In the genomic region with DNA sequence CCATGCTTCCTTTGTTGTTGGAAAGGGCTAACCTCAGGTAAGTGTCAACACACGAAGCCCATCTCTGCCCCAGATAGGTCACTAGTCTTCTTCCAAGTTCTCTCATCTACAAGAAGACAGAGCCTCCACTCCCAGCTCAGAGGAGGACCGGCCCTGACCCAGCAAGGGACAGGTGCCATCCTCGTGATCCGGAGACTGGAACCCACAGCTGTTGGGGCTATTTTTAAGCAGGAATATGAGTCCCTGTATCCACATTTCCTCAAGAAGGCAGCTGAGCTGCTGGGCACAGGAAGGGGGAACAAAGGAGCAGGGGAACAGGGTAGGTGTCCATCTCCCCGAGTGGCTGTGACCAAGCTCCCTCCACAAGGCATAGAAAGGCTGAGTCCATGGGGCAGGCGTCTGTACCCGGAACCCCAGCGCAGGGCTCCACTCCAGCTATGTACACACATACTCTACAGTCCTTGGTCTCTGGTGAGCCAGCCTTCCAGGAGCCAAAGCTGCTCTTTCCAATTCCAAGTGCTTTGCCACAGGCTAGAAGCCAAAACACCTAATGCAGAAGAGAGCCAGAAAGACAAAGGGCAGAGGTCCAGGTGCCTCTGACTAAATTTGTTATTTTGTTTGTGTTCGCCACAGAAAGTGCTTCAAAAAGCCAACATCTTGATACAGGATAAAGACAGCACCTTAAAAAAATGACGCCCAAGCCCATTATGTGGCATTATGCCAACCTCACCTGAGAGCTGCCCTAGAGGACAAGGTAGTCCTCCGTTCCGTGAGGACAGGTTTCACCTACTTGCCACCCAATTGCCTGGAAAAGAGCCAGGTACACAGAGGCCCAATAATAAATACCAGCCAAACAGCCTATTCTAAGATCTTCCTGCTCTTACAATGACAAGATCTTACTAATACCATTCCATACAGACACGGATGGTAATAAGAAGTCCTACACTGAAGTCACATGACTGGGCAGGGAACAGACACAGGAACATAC, we compare ENCODE assay signal across 15 mouse cellular contexts. TPM values are rescaled to one million over a fixed set of nuclear protein-coding genes. Genes with fewer than 3 reads are reported as not detected.
DNase-seq lines count a peak whose midpoint lies in the region; ATAC-seq and TF ChIP-seq lines count a peak whose summit lies in the region.
"Had no signal": no experiment of that assay in that cellular context is flagged by ENCODE, and none has a peak within 500 bp of the region (broad histone marks: within the 10 kb centered on the region; RNA-seq: fewer than 3 reads in every experiment).

No protein-coding gene starts in this region.

- H3K27ac ChIP-seq in lung, postnatal 0 days (ENCODE audit: low read length) = peak overlapping the region; percentile 78
- H3K27ac ChIP-seq: layer of hippocampus, adult 2 months; macrophage; midbrain, embryonic 15.5 days; neural tube, embryonic 13.5 days had no signal

- H3K9me3 ChIP-seq in lung, postnatal 0 days (ENCODE audit: low read length) = no peaks in the 10 kb centered on the region
- H3K9me3 ChIP-seq: midbrain, embryonic 15.5 days; neural tube, embryonic 13.5 days had no signal

- no peak; the same call in 1 of the 2 replicates for TF ChIP-seq EP300 in lung, postnatal 0 days (IDR thresholded peaks at IDR 0.05)

- peak; percentile 9 for DNase-seq in adrenal gland, adult 2 months
- DNase-seq in adrenal gland, adult 18-20 months (ENCODE audit: low spot score in 2 of 2) = no peak
- DNase-seq in kidney, postnatal 36 days = peak; percentile 23 to 29
- no peak for DNase-seq in kidney, postnatal 4 days
- peak; percentile 75 for DNase-seq in cerebellum, postnatal 25 days
- DNase-seq in lung, postnatal 0 days (ENCODE audit: low spot score) = peak; percentile 69
- DNase-seq in layer of hippocampus, adult 9-11 months = no peak
- no peak for DNase-seq in thymus, postnatal 10 days (ENCODE audit: low spot score in 2 of 2)
- DNase-seq: heart, postnatal 4 days had no signal

- no peak overlapping the region for H3K4me2 ChIP-seq in lung, postnatal 0 days (replicated peaks; ENCODE audit: low read depth, low read length)
- H3K4me2 ChIP-seq: heart, embryonic 11.5 days; midbrain, embryonic 15.5 days; neural tube, embryonic 13.5 days had no signal

- H3K4me3 ChIP-seq in lung, postnatal 0 days (ENCODE audit: low read depth, low read length) = no peak overlapping the region
- H3K4me3 ChIP-seq: erythroblast, embryonic 14.5 days; layer of hippocampus, adult 2 months; midbrain, embryonic 15.5 days; neural tube, embryonic 13.5 days had no signal

- no peak overlapping the region for H3K9ac ChIP-seq in lung, postnatal 0 days (replicated peaks; ENCODE audit: low read depth)
- H3K9ac ChIP-seq: midbrain, embryonic 15.5 days; neural tube, embryonic 13.5 days had no signal

- TF ChIP-seq CTCF in lung, postnatal 0 days (IDR thresholded peaks at IDR 0.05) = no peak

- 57% methylated on average over 13 of the region's 13 CpGs for WGBS in lung, postnatal 0 days

- no peaks in the 10 kb centered on the region for H3K27me3 ChIP-seq in lung, postnatal 0 days (replicated peaks; ENCODE audit: insufficient read depth, low read length)
- H3K27me3 ChIP-seq: midbrain, embryonic 15.5 days; neural tube, embryonic 13.5 days had no signal

- ATAC-seq in lung, postnatal 0 days = peak; percentile 81
- ATAC-seq: midbrain, embryonic 15.5 days had no signal

- no peaks in the 10 kb centered on the region for H3K36me3 ChIP-seq in lung, postnatal 0 days (ENCODE audit: insufficient read depth, low read length)
- H3K36me3 ChIP-seq: midbrain, embryonic 15.5 days; neural tube, embryonic 13.5 days had no signal

- peaks cover 20% of the 10 kb centered on the region; the same call in 1 of the 2 replicates for H3K4me1 ChIP-seq in lung, postnatal 0 days (ENCODE audit: insufficient read depth, low read depth, low read length)
- H3K4me1 ChIP-seq: midbrain, embryonic 15.5 days; neural tube, embryonic 13.5 days had no signal

RNA-seq across cellular contexts. Expression of a gene that starts 20.4 kb away (rescaled TPM):
- 10 to 100 TPM in 1 of 2 experiments, 1 to 10 TPM in 1; 6.0 to 20.3 TPM for total RNA-seq in adrenal gland, adult 2 months (2021)
- polyA plus RNA-seq in adrenal gland, adult 2 months (2012; rRNA removed) = 9.1 and 9.2 TPM in 2 replicates
- 10 to 100 TPM in 1 of 2 experiments, 1 to 10 TPM in 1; 7.6 to 14.6 TPM for total RNA-seq in adrenal gland, adult 18-20 months (2021)
- 14.5 and 18.0 TPM in 2 replicates for polyA plus RNA-seq in lung, postnatal 0 days (2015; fragmentation: Nextera tagmentation; extraction: Ambion mirVana)

Comparison
In these comparisons a context has a peak if more than half of its experiments do, and no peak if none do; other contexts are left out.
1. DNase-seq: peak in adrenal gland, adult 2 months (single experiment), kidney, postnatal 36 days (2 of 2), cerebellum, postnatal 25 days (2 of 2) and lung, postnatal 0 days (single experiment); none in adrenal gland, adult 18-20 months (0 of 2), kidney, postnatal 4 days (0 of 2), layer of hippocampus, adult 9-11 months (single experiment) and thymus, postnatal 10 days (0 of 2).